Mouse (Mus musculus) limb, embryonic 14.5 days (tissue): ENCODE measurements around the gene Mus81. TPM values are rescaled to one million over a fixed set of nuclear protein-coding genes. Genes with fewer than 3 reads are reported as not detected.
A peak's percentile ranks its signal among the peaks of the same experiment; 100 is the strongest.

ENCODE experiments used
- ATAC-seq: fragments of 200-750 bp; cut with Nextera tagmentation; 2 replicates; pipeline ENCODE4 v1.8.0; 2017; ENCODE audit warnings: low read depth, moderate number of reproducible peaks, moderate TSS enrichment; ENCODE audit not compliant: low FRiP score
- DNase-seq: peaks from one replicate; pipeline ENCODE4 v3.0.0-alpha.2; 2015; ENCODE audit warnings: low spot score
- H3K27ac ChIP-seq: fragments of 300-500 bp; sonication (generic); replicated peaks from 2 replicates; pipeline ENCODE4 v1.5.1; 2014; ENCODE audit warnings: low read depth, mild to moderate bottlenecking, low read length, moderate library complexity, mixed read lengths
- H3K27me3 ChIP-seq: fragments of 300-500 bp; sonication (generic); 2 replicates; pipeline ENCODE4 v1.6.1; 2014; ENCODE audit warnings: low read length, mixed read lengths; ENCODE audit not compliant: control insufficient read depth, insufficient read depth
- H3K36me3 ChIP-seq: fragments of 300-500 bp; sonication (generic); 2 replicates; pipeline ENCODE4 v1.6.1; 2014; ENCODE audit warnings: mild to moderate bottlenecking, low read length, moderate library complexity, mixed read lengths; ENCODE audit not compliant: control insufficient read depth, insufficient read depth
- H3K4me1 ChIP-seq: fragments of 300-500 bp; sonication (generic); 2 replicates; pipeline ENCODE4 v1.6.1; 2014; ENCODE audit warnings: antibody characterized with exemption, low read length, mixed read lengths; ENCODE audit not compliant: control insufficient read depth, insufficient read depth
- H3K4me2 ChIP-seq: fragments of 300-500 bp; sonication (generic); replicated peaks from 2 replicates; pipeline ENCODE4 v1.6.1; 2014; ENCODE audit warnings: low read depth, mild to moderate bottlenecking, low read length, moderate library complexity; ENCODE audit not compliant: severe bottlenecking
- H3K4me3 ChIP-seq: fragments of 300-500 bp; sonication (generic); replicated peaks from 2 replicates; pipeline ENCODE4 v1.5.1; 2014; ENCODE audit warnings: low read length
- H3K9ac ChIP-seq: fragments of 300-500 bp; sonication (generic); 2 replicates; pipeline ENCODE4 v1.6.1; 2014; ENCODE audit warnings: mild to moderate bottlenecking, low read depth, low read length, moderate library complexity; ENCODE audit not compliant: severe bottlenecking
- H3K9me3 ChIP-seq: fragments of 300-500 bp; sonication (generic); 2 replicates; pipeline ENCODE4 v1.6.1; 2016; ENCODE audit warnings: low read length; ENCODE audit not compliant: control insufficient read depth
- POLR2A ChIP-seq: fragments of 200-500 bp; IDR thresholded peaks from 2 replicates; pipeline ENCODE4 v1.8.0; 2012; ENCODE audit warnings: inconsistent platforms, mild to moderate bottlenecking, moderate library complexity, borderline replicate concordance; ENCODE audit not compliant: insufficient read depth, insufficient read length; ENCODE audit errors: extremely low read depth
- WGBS: fragments of 180-500 bp; shearing (Covaris S2); extraction: QIAGEN DNeasy Blood & Tissue Kit; methylation state at CpG from one replicate; pipeline ENCODE4 v1.1.7; 2014; 5-methylcytosine and 5-hydroxymethylcytosine counted together
- polyA plus RNA-seq, 2 experiments: library from polyadenylated mRNA; depleted of rRNA in 1 of 2; stranded (reverse) in 1 of 2; unstranded in 1 of 2; fragments of >200 nt; fragmentation: Nextera tagmentation in 1 of 2; extraction: Ambion mirVana in 1 of 2; gene quantifications; 2 replicates each; pipeline versions ENCODE4 v1.2.1 to v1.2.3; 2012 to 2014

Mus81 gene
- polyA plus RNA-seq, 2 experiments: 33.9 to 40.8 TPM

DNA sequence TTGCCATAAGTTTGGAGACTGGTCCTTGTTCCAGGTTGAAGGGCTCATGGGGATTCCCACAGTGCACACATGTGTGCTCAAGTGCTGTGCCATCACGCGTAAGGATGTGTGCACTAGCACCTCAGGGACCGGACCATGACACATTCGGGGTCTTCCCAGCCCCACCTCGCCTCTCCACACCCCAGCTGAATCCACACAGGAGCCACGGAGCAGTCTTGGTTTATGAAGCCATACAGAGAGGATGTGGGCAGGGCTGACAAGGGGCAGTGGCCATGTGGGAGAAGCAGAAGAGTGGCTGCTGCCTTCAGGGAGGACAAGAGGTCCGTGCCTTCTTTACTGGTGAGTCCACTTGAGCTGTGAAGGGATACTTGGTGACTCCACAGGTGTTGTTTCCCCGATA lies 23.2 kb downstream of the Mus81 start:
- ATAC-seq: no peak

DNA sequence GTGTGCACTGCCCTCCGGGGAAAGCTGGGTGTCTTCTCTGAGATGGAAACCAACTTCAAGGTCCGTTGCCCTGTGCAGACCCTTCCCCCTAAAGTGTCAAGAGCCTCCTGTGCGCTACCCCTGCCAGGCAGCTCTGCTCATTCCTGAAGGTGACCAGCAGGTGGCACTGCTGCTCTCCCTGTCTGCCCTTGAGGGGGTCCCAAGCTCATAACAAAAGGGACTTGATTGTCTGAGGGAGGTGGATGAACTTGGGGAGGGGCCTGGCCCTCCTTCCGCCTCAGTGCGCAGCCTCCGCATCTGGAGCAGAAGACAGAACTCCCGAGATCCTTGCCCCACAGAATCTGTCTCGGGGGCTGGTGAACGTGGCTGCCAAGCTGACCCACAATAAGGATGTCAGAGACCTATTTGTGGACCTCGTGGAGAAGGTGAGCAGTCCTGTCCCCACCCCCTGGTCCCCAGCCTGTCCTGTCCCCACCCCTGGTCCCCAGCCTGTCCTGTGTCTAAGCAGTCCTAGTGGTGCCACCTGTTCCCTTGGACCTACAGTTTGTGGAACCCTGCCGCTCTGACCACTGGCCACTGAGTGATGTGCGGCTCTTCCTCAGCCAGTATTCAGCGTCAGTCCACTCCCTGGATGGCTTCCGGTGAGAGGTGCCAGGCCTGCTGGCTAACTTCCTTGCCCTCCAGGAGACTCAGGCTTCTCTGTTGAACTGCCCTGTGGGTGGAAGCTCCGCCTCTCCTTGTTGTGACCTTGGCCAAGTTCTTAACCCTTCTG lies 24.2 kb downstream of the Mus81 start:
- Histone ChIP-seq H3K9me3 (no peaks in the 10 kb centered on the region), H3K4me2 (peak overlapping the region; percentile 39), H3K27ac (no peak overlapping the region), H3K36me3 (peaks cover 67% of the 10 kb centered on the region), H3K4me3 (peak overlapping the region; percentile 18), H3K4me1 (peaks cover 12% of the 10 kb centered on the region), H3K27me3 (no peaks in the 10 kb centered on the region), H3K9ac (peak overlapping the region; percentile 45)
- no peak for TF ChIP-seq POLR2A
- WGBS: 45% methylated on average over 15 of the region's 15 CpGs
- ATAC-seq (peak; percentile 41; the same call in 1 of the 2 replicates), DNase-seq (peak; percentile 80)

More for the DNA sequence above, 23.2 kb downstream of the Mus81 start:
- no peak overlapping the region for H3K4me3 ChIP-seq
- H3K4me1 ChIP-seq: peaks cover 8% of the 10 kb centered on the region
- no peaks in the 10 kb centered on the region for H3K9me3 ChIP-seq
- H3K27me3 ChIP-seq: no peaks in the 10 kb centered on the region
- no peak overlapping the region for H3K4me2 ChIP-seq
- H3K36me3 ChIP-seq: peaks cover 67% of the 10 kb centered on the region
- H3K9ac ChIP-seq: no peak overlapping the region
- WGBS: 96% methylated on average over 8 of the region's 8 CpGs
- no peak for DNase-seq
- no peak overlapping the region for H3K27ac ChIP-seq
- TF ChIP-seq POLR2A: no peak

DNA sequence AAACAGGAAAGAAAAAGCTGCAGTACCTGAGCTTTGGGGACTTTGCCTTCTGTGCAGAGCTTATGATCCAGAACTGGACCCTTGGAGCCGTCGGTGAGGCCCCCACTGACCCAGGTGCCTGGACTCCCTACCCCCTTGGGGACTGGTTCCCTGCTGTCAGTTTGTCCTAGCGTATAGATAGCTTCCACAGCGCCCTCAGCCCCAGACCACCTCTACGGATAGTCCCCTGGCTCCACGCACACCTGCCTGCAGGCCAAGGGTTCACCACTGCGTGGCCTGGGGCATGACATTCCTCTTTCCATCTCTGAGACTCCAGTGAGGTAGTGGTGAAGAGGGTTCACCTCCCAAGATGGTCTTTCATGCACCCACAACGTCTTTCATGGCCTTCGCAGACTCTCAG lies 25.0 kb downstream of the Mus81 start:
- Histone ChIP-seq H3K27me3 (no peaks in the 10 kb centered on the region), H3K9ac (no peak overlapping the region), H3K27ac (no peak overlapping the region), H3K4me1 (peaks cover 12% of the 10 kb centered on the region), H3K4me3 (no peak overlapping the region), H3K4me2 (no peak overlapping the region), H3K9me3 (no peaks in the 10 kb centered on the region), H3K36me3 (peaks cover 65% of the 10 kb centered on the region)
- ATAC-seq: no peak
- TF ChIP-seq POLR2A: no peak
- DNase-seq: no peak
- WGBS: 88% methylated on average over 9 of the region's 9 CpGs

- no peaks in the 10 kb centered on the region for H3K27me3 ChIP-seq
- no peak overlapping the region for H3K27ac ChIP-seq
- no peaks in the 10 kb centered on the region for H3K9me3 ChIP-seq
- peaks cover 48% of the 10 kb centered on the region for H3K36me3 ChIP-seq
- ATAC-seq: no peak
- no peak for DNase-seq
- peak overlapping the region; percentile 62 for H3K9ac ChIP-seq
- H3K4me3 ChIP-seq: peak overlapping the region; percentile 75
- H3K4me2 ChIP-seq: peak overlapping the region; percentile 93
- TF ChIP-seq POLR2A: no peak
- H3K4me1 ChIP-seq: peaks cover 17% of the 10 kb centered on the region
- 91% methylated on average over 6 of the region's 6 CpGs for WGBS
Observed at GRCm38 (mm10) chr19:5461411-5461810, 26.8 kb downstream of the Mus81 start.

- Histone ChIP-seq H3K4me2 (peak within 1 kb of the TSS; percentile 93), H3K9me3 (no peaks in the 10 kb centered on the region), H3K4me1 (peaks cover 26% of the 10 kb centered on the region), H3K36me3 (peaks cover 38% of the 10 kb centered on the region), H3K4me3 (peak within 1 kb of the TSS; percentile 75), H3K27me3 (no peaks in the 10 kb centered on the region), H3K9ac (peak within 1 kb of the TSS; percentile 62), H3K27ac (no peak within 1 kb of the TSS)
- ATAC-seq: peak; percentile 82
- peak; percentile 89 for DNase-seq
- under 1% methylated on average over 32 of the region's 32 CpGs for WGBS
- peak; percentile 92; the same call in 1 of the 2 replicates for TF ChIP-seq POLR2A
Observed at GRCm38 (mm10) chr19:5460465-5460911, 27.7 kb downstream of the Mus81 start, which contains the start of gene Fibp. Fibp (plus strand) TSS chr19:5460615.
